Mouse (Mus musculus): Measurements from ENCODE around the gene Foxl2. TPM values are rescaled to one million over a fixed set of nuclear protein-coding genes. Genes with fewer than 3 reads are reported as not detected.

Gene Foxl2
- polyA plus RNA-seq, 1 experiment = not detected

DNA sequence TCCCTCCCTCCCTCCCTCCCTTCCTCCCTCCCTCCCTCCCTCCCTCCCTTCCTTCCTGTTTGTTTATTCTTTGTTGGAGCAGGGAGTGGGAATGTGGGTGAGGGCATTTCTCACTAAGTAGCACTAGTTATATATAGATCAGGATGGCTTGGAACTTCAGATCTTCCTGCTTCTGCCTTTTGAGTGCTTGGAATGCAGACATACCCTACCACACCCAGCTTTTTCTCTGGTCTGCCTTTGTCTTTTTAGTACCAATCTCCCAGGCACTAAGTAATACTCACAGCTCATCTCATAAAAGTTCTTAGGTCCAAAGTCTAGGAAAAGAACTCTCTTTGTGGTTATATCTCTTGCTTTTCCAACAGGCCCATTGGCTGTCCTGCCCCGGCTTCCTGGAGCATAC, 21.0 kb downstream of the Foxl2 start:
- no peak overlapping the region for H3K4me3 ChIP-seq (ENCODE audit: control insufficient read depth, low read depth, low read length)
- TF ChIP-seq CTCF (IDR thresholded peaks at IDR 0.05; ENCODE audit: control insufficient read depth, insufficient read depth, insufficient replicate concordance, low read depth, low read length) (no peak), POLR2A (IDR thresholded peaks at IDR 0.05; ENCODE audit: control insufficient read depth, low read depth, low read length) (no peak)
- peaks cover 5% of the 10 kb centered on the region for H3K27me3 ChIP-seq (ENCODE audit: control insufficient read depth, insufficient read depth, low read length)
- H3K4me1 ChIP-seq (ENCODE audit: control insufficient read depth, insufficient read depth, low read length) = peaks cover 8% of the 10 kb centered on the region
- H3K27ac ChIP-seq (ENCODE audit: control insufficient read depth, insufficient read depth, low read depth, low read length) = no peak overlapping the region
- no peaks in the 10 kb centered on the region for H3K36me3 ChIP-seq (ENCODE audit: control insufficient read depth, insufficient read depth, low read length)

DNA sequence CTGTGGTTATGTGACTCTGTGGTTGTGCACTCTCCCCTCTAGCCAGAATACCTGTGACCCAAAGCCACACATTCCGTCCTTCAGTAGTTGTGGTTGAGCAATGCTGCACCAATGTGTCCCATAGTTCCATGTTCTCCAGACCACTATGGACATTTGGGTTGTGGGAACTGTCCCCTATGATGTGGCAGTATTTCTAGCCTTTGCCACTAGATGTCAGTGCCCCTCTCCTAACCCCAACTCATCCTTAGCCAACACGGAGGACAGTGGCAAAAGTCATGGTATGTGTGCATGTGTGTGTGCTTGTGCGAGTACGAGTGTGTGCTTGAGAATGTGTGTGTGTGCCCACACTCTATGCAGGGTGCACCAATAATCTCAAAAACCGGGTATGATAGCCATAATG, 21.4 kb downstream of the Foxl2 start:
- H3K4me3 ChIP-seq (ENCODE audit: control insufficient read depth, low read depth, low read length) = no peak overlapping the region
- TF ChIP-seq CTCF (IDR thresholded peaks at IDR 0.05; ENCODE audit: control insufficient read depth, insufficient read depth, insufficient replicate concordance, low read depth, low read length) = no peak
- TF ChIP-seq POLR2A (IDR thresholded peaks at IDR 0.05; ENCODE audit: control insufficient read depth, low read depth, low read length) = no peak
- H3K27me3 ChIP-seq (ENCODE audit: control insufficient read depth, insufficient read depth, low read length) = peaks cover 5% of the 10 kb centered on the region
- no peaks in the 10 kb centered on the region for H3K36me3 ChIP-seq (ENCODE audit: control insufficient read depth, insufficient read depth, low read length)
- no peak overlapping the region for H3K27ac ChIP-seq (ENCODE audit: control insufficient read depth, insufficient read depth, low read depth, low read length)
- peaks cover 8% of the 10 kb centered on the region for H3K4me1 ChIP-seq (ENCODE audit: control insufficient read depth, insufficient read depth, low read length)

DNA sequence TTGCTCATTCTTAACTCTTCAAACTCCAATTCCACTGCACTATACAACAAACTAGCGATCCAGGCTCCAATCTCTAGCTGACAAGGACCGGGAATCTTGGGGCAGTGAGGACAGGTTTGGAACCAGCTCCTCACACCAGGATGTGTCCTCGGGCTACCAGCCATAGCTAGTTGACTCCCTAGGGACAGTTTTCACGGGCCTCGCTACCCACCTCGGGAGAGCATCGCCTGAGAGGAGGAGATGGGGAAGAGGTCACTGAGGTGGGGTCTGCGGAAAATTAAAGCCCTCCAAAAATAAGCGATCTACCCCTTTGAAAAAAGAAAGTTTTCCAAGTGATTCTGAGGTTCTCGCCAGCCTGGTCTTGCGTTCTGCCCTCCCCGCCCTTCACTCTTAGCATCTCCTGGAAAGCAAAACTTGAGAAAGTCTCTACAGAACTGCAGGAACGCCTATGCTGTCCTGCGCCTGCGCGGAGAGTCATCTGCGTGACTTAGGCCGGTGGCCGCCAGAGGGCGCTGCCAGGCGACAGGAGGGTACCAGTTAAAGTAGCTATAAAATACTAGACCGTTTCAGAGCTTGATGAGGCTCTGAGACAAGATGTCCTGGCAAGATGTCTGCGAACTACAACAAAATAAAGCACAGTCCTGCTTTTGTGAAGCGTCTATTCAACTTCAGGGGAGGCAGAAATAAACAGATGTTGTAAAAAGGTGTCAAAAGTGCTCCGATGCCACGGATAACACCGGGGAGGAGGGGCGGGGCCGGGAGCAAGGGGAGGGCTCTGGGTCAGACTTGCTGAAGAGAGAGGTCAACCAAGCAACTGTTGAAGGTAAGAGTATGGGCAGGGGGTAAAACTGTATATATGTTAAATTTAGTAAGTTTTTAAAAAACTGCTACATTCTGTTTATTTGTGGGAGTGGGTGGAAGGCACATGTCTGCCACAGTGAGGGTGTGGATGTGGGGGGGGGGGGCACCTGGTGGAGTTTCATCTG, 24.6 kb downstream of the Foxl2 start:
- Histone ChIP-seq H3K27me3 (ENCODE audit: control insufficient read depth, insufficient read depth, low read length) (no peaks in the 10 kb centered on the region), H3K4me1 (ENCODE audit: control insufficient read depth, insufficient read depth, low read length) (peaks cover 3% of the 10 kb centered on the region; the same call in 1 of the 2 replicates), H3K4me3 (ENCODE audit: control insufficient read depth, low read depth, low read length) (peak overlapping the region; percentile 85), H3K36me3 (ENCODE audit: control insufficient read depth, insufficient read depth, low read length) (no peaks in the 10 kb centered on the region), H3K27ac (ENCODE audit: control insufficient read depth, insufficient read depth, low read depth, low read length) (0 out of 2 replicates have a peak overlapping the region, but pooled peaks have one; percentile 63)
- TF ChIP-seq CTCF (IDR thresholded peaks at IDR 0.05; ENCODE audit: control insufficient read depth, insufficient read depth, insufficient replicate concordance, low read depth, low read length) (peak; percentile 97), POLR2A (IDR thresholded peaks at IDR 0.05; ENCODE audit: control insufficient read depth, low read depth, low read length) (peak; percentile 66)

DNA sequence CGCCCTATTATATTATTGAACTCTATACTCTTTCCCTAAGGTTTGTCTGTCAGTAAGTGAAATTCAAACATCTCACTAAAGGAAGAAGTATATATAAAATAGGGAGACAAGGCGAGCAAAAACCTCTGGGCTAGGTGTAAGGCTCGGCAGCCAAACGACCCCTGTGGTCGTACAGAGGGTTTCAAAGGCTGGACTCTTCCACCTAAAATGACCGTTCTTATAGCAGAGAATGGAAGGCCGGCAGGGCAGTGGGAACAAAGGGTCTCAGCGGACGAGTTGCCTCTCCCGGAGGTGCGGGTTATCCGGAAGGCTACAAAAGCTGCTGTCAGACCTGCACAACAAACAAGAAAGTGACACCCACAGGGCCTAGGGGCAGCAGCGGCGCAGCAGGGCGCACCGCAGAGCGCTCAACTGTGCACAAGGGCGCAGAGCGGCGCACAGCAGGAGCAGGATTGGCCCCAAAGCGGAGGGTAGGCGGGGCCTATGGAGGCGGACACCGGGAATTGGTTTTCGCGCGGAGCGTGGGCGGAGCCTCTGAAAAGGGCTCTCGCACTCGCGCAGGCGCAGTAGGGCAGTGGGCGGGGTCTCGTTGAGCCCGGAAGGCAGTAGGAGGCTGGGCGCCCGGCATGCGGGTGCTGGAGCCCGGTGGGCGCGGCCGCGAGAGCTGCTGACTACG, 30.9 kb downstream of the Foxl2 start, which contains the start of gene Faim:
TSS of gene Faim (plus strand) at position 574 of the 676 bp plus-strand sequence.
- Histone ChIP-seq H3K27me3 (ENCODE audit: control insufficient read depth, insufficient read depth, low read length) (no peaks in the 10 kb centered on the region), H3K4me3 (ENCODE audit: control insufficient read depth, low read depth, low read length) (peak within 1 kb of the TSS; percentile 91), H3K36me3 (ENCODE audit: control insufficient read depth, insufficient read depth, low read length) (no peaks in the 10 kb centered on the region), H3K27ac (ENCODE audit: control insufficient read depth, insufficient read depth, low read depth, low read length) (peak within 1 kb of the TSS; percentile 90), H3K4me1 (ENCODE audit: control insufficient read depth, insufficient read depth, low read length) (no peaks in the 10 kb centered on the region)
- TF ChIP-seq CTCF (IDR thresholded peaks at IDR 0.05; ENCODE audit: control insufficient read depth, insufficient read depth, insufficient replicate concordance, low read depth, low read length) (no peak), POLR2A (IDR thresholded peaks at IDR 0.05; ENCODE audit: control insufficient read depth, low read depth, low read length) (peak; percentile 99)

DNA sequence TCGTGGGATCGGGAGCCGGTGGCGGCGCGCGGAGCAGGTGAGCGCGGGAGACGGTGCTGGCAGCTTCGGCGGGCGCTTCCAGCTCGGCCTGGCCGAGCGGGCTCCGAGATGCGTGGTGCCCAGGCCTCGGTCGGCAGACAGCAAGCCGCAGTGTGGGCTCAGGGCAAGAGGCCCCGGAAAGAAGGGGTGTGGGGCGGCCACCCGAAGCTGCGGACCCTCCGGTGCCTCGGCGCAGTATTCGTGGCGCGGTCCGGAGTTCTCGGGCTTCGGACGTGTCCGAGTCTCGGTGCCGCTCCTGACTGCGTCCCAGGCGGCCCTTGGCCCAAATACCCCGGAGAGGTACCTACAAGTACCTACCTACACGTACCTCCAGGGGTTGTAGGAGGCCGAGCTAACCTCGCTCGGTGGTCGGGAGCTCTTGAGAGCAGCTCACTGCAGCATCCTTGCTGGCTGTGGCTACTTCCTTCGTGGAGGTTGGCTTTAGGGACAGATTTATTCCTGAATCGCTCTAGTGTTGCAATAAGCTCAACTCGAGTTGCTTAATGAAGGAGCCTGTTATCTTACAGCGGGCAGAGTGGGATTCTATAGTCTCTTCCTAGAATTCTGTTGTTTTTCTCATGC, 31.5 kb downstream of the Foxl2 start:
- Histone ChIP-seq H3K27ac (ENCODE audit: control insufficient read depth, insufficient read depth, low read depth, low read length) (peak overlapping the region; percentile 46; the same call in 1 of the 2 replicates), H3K4me3 (ENCODE audit: control insufficient read depth, low read depth, low read length) (peak overlapping the region; percentile 91)
- TF ChIP-seq POLR2A (IDR thresholded peaks at IDR 0.05; ENCODE audit: control insufficient read depth, low read depth, low read length) = no peak
- TF ChIP-seq CTCF (IDR thresholded peaks at IDR 0.05; ENCODE audit: control insufficient read depth, insufficient read depth, insufficient replicate concordance, low read depth, low read length) = no peak

DNA sequence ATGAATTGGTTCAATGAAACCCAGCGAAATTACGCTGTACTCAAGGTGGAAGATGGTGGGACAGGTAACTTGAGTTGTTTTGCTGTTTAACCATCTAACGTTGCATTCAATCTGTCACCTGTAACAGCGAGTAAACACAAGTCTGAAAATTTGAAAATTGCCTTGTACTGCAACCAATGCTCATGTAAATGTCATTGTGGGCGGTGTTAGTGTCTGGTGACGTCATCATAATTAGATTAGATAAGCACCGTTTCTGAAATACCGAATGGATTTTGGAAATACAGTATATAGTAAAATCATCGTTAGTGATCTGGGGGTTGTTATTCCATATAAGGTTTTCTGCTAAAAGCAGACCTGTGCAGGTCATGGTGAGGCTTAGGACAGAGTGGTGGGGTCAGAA, 32.0 kb downstream of the Foxl2 start:
- Histone ChIP-seq H3K27ac (ENCODE audit: control insufficient read depth, insufficient read depth, low read depth, low read length) (no peak overlapping the region), H3K27me3 (ENCODE audit: control insufficient read depth, insufficient read depth, low read length) (no peaks in the 10 kb centered on the region), H3K36me3 (ENCODE audit: control insufficient read depth, insufficient read depth, low read length) (no peaks in the 10 kb centered on the region), H3K4me1 (ENCODE audit: control insufficient read depth, insufficient read depth, low read length) (no peaks in the 10 kb centered on the region), H3K4me3 (ENCODE audit: control insufficient read depth, low read depth, low read length) (peak overlapping the region; percentile 14; the same call in 1 of the 2 replicates)
- TF ChIP-seq CTCF (IDR thresholded peaks at IDR 0.05; ENCODE audit: control insufficient read depth, insufficient read depth, insufficient replicate concordance, low read depth, low read length) = no peak
- TF ChIP-seq POLR2A (IDR thresholded peaks at IDR 0.05; ENCODE audit: control insufficient read depth, low read depth, low read length) = no peak

More for the DNA sequence above, 31.5 kb downstream of the Foxl2 start:
- H3K27me3 ChIP-seq (ENCODE audit: control insufficient read depth, insufficient read depth, low read length) = no peaks in the 10 kb centered on the region
- no peaks in the 10 kb centered on the region for H3K4me1 ChIP-seq (ENCODE audit: control insufficient read depth, insufficient read depth, low read length)
- no peaks in the 10 kb centered on the region for H3K36me3 ChIP-seq (ENCODE audit: control insufficient read depth, insufficient read depth, low read length)

Measured in testis, adult 2 months (tissue).